Mouse (Mus musculus) liver, adult 2 months (tissue): Measurements from ENCODE around the gene Abr.

Experiments used
- CTCF ChIP-seq: fragments of 200-500 bp; IDR thresholded peaks from 2 replicates; pipeline ENCODE4 v1.5.1; 2011; ENCODE audit warnings: low read depth, low read length, control low read depth
- POLR2A ChIP-seq: fragments of 200-500 bp; IDR thresholded peaks from 2 replicates; pipeline ENCODE4 v1.6.1; 2011; ENCODE audit warnings: low read length, control low read depth; ENCODE audit not compliant: insufficient read depth; ENCODE audit errors: extremely low read depth

DNA sequence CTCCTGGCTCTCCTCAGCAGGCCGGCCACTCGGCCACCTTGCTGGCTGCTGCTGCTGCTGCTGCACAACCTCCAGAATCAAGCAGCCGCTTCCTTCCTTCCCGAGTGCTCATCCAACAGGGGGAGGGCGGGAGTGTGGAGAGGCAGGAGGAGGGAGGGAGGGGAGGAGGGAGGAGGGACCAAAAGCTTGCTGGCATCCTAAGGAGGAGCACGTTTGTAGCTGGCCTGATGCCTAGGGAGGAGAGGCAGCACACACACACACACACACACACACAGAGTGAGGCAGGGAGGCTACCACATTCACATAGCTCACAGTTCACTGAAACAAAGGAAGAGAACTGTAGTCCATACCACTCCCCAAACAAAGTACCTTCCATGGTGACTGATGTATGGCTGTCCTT is 153.8 kb downstream of the Abr start:
- TF ChIP-seq CTCF (no peak), POLR2A (no peak)
